Mouse (Mus musculus): ENCODE data around the gene Prkab2. TPM values are rescaled to one million over a fixed set of nuclear protein-coding genes. Genes with fewer than 3 reads are reported as not detected.

Prkab2 gene
- polyA plus RNA-seq, 1 experiment from 2014 or later, result 5.0 TPM

DNA sequence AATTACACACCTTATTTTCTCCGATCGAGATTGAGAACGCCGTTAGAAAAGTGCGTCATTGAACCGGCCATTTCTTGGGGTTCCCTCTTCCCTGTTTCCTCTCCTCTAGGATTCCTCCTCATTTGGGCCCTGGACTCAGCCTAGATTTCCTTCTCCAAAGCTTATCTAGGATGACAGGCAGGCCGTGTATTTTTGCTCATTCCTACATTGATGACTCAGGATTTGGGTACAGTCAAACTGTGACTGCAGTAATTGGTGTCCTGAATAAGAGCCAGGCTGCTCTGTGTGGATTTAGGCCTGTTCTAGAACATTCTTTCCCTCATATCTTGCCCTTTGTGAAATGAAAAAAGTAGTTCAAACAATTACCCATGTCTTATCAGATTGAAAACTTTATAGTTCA lies 1.8 kb downstream of the Prkab2 start:
- Histone ChIP-seq H3K9me3 (ENCODE audit: control insufficient read depth, low read length) (no peaks in the 10 kb centered on the region), H3K9ac (ENCODE audit: low read depth, low read length) (no peak overlapping the region), H3K4me3 (ENCODE audit: low read depth, low read length) (no peak overlapping the region), H3K4me1 (replicated peaks; ENCODE audit: control insufficient read depth, insufficient read depth, low read length) (0 out of 2 replicates have a peak, but pooled peaks cover 4% of the 10 kb centered on the region), H3K27ac (ENCODE audit: low read depth, low read length) (no peak overlapping the region), H3K4me2 (replicated peaks; ENCODE audit: low read depth, low read length) (no peak overlapping the region), H3K27me3 (ENCODE audit: control insufficient read depth, insufficient read depth, low read length) (no peaks in the 10 kb centered on the region), H3K36me3 (ENCODE audit: control insufficient read depth, insufficient read depth, low read length) (no peaks in the 10 kb centered on the region)
- whole genome bisulfite sequencing, result 83% methylated on average over 7 of the region's 7 CpGs
- DNase-seq (ENCODE audit: low spot score) (no peak), ATAC-seq (ENCODE audit: low FRiP score) (no peak)

DNA sequence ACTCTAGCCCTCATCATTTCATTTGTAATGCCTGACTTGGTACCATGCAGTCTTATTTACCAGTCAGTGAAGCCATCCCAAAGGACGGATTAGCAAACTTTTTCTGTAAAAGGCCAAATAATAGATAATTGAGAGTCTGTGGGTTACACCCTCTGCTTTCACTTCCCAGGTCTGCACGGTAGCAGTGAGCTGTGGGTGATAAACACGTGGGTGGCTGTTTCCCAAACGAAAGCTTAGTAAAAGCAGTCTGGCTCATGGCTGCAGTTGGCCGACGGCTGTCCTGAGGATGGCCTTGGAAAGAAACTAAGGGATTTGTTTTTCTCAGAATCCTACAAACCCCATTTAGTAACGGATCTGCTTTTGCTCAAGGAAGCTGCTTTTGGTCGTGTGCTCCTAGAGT lies 3.2 kb downstream of the Prkab2 start:
- DNase-seq (ENCODE audit: low spot score), result no peak
- H3K4me2 ChIP-seq (replicated peaks; ENCODE audit: low read depth, low read length), result no peak overlapping the region
- H3K9ac ChIP-seq (ENCODE audit: low read depth, low read length), result no peak overlapping the region
- WGBS, result 77% methylated on average over 8 of the region's 8 CpGs
- no peaks in the 10 kb centered on the region for H3K27me3 ChIP-seq (ENCODE audit: control insufficient read depth, insufficient read depth, low read length)
- no peak overlapping the region for H3K4me3 ChIP-seq (ENCODE audit: low read depth, low read length)
- no peak for ATAC-seq (ENCODE audit: low FRiP score)
- H3K4me1 ChIP-seq (replicated peaks; ENCODE audit: control insufficient read depth, insufficient read depth, low read length), result 0 out of 2 replicates have a peak, but pooled peaks cover 4% of the 10 kb centered on the region
- H3K36me3 ChIP-seq (ENCODE audit: control insufficient read depth, insufficient read depth, low read length), result no peaks in the 10 kb centered on the region
- no peak overlapping the region for H3K27ac ChIP-seq (ENCODE audit: low read depth, low read length)
- H3K9me3 ChIP-seq (ENCODE audit: control insufficient read depth, low read length), result no peaks in the 10 kb centered on the region

GRCm38 (mm10) chr3:97665525-97665924 lies 7.5 kb downstream of the Prkab2 start:
- no peak for ATAC-seq (ENCODE audit: low FRiP score)

GRCm38 (mm10) chr3:97666154-97666553 lies 8.2 kb downstream of the Prkab2 start:
- Histone ChIP-seq H3K36me3 (ENCODE audit: control insufficient read depth, insufficient read depth, low read length) (0 out of 2 replicates have a peak, but pooled peaks cover 2% of the 10 kb centered on the region), H3K27me3 (ENCODE audit: control insufficient read depth, insufficient read depth, low read length) (no peaks in the 10 kb centered on the region), H3K4me2 (replicated peaks; ENCODE audit: low read depth, low read length) (no peak overlapping the region), H3K27ac (ENCODE audit: low read depth, low read length) (no peak overlapping the region), H3K4me3 (ENCODE audit: low read depth, low read length) (no peak overlapping the region), H3K9me3 (ENCODE audit: control insufficient read depth, low read length) (no peaks in the 10 kb centered on the region), H3K9ac (ENCODE audit: low read depth, low read length) (no peak overlapping the region), H3K4me1 (replicated peaks; ENCODE audit: control insufficient read depth, insufficient read depth, low read length) (no peaks in the 10 kb centered on the region)
- no peak for ATAC-seq (ENCODE audit: low FRiP score)
- WGBS, result 78% methylated on average over 8 of the region's 8 CpGs
- no peak for DNase-seq (ENCODE audit: low spot score)

More at GRCm38 (mm10) chr3:97665525-97665924, 7.5 kb downstream of the Prkab2 start:
- no peak for DNase-seq (ENCODE audit: low spot score)
- H3K9me3 ChIP-seq (ENCODE audit: control insufficient read depth, low read length), result no peaks in the 10 kb centered on the region
- no peaks in the 10 kb centered on the region for H3K4me1 ChIP-seq (replicated peaks; ENCODE audit: control insufficient read depth, insufficient read depth, low read length)
- WGBS, result 94% methylated on average over 9 of the region's 9 CpGs
- H3K27me3 ChIP-seq (ENCODE audit: control insufficient read depth, insufficient read depth, low read length), result no peaks in the 10 kb centered on the region
- 0 out of 2 replicates have a peak, but pooled peaks cover 2% of the 10 kb centered on the region for H3K36me3 ChIP-seq (ENCODE audit: control insufficient read depth, insufficient read depth, low read length)
- H3K4me3 ChIP-seq (ENCODE audit: low read depth, low read length), result no peak overlapping the region
- no peak overlapping the region for H3K4me2 ChIP-seq (replicated peaks; ENCODE audit: low read depth, low read length)
- no peak overlapping the region for H3K27ac ChIP-seq (ENCODE audit: low read depth, low read length)
- H3K9ac ChIP-seq (ENCODE audit: low read depth, low read length), result no peak overlapping the region

DNA sequence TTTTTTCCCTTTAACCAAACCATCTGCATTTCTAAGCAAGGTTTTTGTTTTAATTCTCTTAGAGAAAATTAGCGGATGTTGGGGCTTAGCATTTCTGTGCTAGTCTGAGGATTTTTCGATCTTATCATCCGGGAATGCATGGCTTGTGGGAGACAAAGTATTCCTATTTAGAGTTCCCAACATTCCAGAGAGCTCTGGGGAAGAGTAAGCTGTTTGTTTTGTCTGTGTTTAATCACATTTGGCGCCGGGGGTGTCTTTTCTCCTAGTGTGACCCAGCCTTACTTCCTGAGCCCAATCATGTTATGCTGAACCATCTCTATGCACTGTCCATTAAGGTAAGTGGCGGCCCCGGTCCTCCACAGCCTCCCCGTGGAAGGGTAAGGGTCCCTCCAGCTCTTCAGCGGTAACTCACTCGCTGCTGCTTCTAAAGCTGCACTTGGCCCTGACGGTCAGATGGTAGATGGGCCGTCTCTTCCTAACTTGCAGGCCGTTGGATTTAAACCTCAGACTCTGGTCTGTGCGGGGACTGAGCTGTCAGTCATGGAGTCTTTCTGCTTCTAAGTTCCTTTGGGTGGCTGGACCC lies 9.2 kb downstream of the Prkab2 start:
- Histone ChIP-seq H3K4me3 (ENCODE audit: low read depth, low read length) (no peak overlapping the region), H3K4me2 (replicated peaks; ENCODE audit: low read depth, low read length) (no peak overlapping the region), H3K4me1 (replicated peaks; ENCODE audit: control insufficient read depth, insufficient read depth, low read length) (no peaks in the 10 kb centered on the region), H3K27ac (ENCODE audit: low read depth, low read length) (no peak overlapping the region), H3K9me3 (ENCODE audit: control insufficient read depth, low read length) (no peaks in the 10 kb centered on the region), H3K9ac (ENCODE audit: low read depth, low read length) (no peak overlapping the region), H3K36me3 (ENCODE audit: control insufficient read depth, insufficient read depth, low read length) (0 out of 2 replicates have a peak, but pooled peaks cover 2% of the 10 kb centered on the region), H3K27me3 (ENCODE audit: control insufficient read depth, insufficient read depth, low read length) (no peaks in the 10 kb centered on the region)
- no peak for ATAC-seq (ENCODE audit: low FRiP score)
- DNase-seq (ENCODE audit: low spot score), result no peak
- WGBS, result 84% methylated on average over 14 of the region's 14 CpGs

- 90% methylated on average over 7 of the region's 7 CpGs for WGBS
Observed at GRCm38 (mm10) chr3:97674644-97675110, 16.7 kb downstream of the Prkab2 start, which contains the start of gene Gm17651. Gm17651 (minus strand) TSS chr3:97674694.

GRCm38 (mm10) chr3:97676126-97676525 lies 18.1 kb downstream of the Prkab2 start:
- no peak overlapping the region for H3K9ac ChIP-seq (ENCODE audit: low read depth, low read length)
- WGBS, result 95% methylated on average over 3 of the region's 3 CpGs
- ATAC-seq (ENCODE audit: low FRiP score) (no peak), DNase-seq (ENCODE audit: low spot score) (no peak)
- no peaks in the 10 kb centered on the region for H3K9me3 ChIP-seq (ENCODE audit: control insufficient read depth, low read length)
- H3K27ac ChIP-seq (ENCODE audit: low read depth, low read length), result no peak overlapping the region
- H3K4me1 ChIP-seq (replicated peaks; ENCODE audit: control insufficient read depth, insufficient read depth, low read length), result no peaks in the 10 kb centered on the region
- no peak overlapping the region for H3K4me3 ChIP-seq (ENCODE audit: low read depth, low read length)
- H3K4me2 ChIP-seq (replicated peaks; ENCODE audit: low read depth, low read length), result no peak overlapping the region
- H3K36me3 ChIP-seq (ENCODE audit: control insufficient read depth, insufficient read depth, low read length), result no peaks in the 10 kb centered on the region
- H3K27me3 ChIP-seq (ENCODE audit: control insufficient read depth, insufficient read depth, low read length), result no peaks in the 10 kb centered on the region

More at GRCm38 (mm10) chr3:97674644-97675110, 16.7 kb downstream of the Prkab2 start, which contains the start of gene Gm17651:
- no peak within 1 kb of the TSS for H3K4me3 ChIP-seq (ENCODE audit: low read depth, low read length)
- H3K36me3 ChIP-seq (ENCODE audit: control insufficient read depth, insufficient read depth, low read length), result no peaks in the 10 kb centered on the region
- H3K4me1 ChIP-seq (replicated peaks; ENCODE audit: control insufficient read depth, insufficient read depth, low read length), result no peaks in the 10 kb centered on the region
- ATAC-seq (ENCODE audit: low FRiP score), result no peak
- no peak for DNase-seq (ENCODE audit: low spot score)
- H3K9me3 ChIP-seq (ENCODE audit: control insufficient read depth, low read length), result no peaks in the 10 kb centered on the region
- H3K4me2 ChIP-seq (replicated peaks; ENCODE audit: low read depth, low read length), result no peak within 1 kb of the TSS
- no peak within 1 kb of the TSS for H3K27ac ChIP-seq (ENCODE audit: low read depth, low read length)
- H3K9ac ChIP-seq (ENCODE audit: low read depth, low read length), result no peak within 1 kb of the TSS
- no peaks in the 10 kb centered on the region for H3K27me3 ChIP-seq (ENCODE audit: control insufficient read depth, insufficient read depth, low read length)

DNA sequence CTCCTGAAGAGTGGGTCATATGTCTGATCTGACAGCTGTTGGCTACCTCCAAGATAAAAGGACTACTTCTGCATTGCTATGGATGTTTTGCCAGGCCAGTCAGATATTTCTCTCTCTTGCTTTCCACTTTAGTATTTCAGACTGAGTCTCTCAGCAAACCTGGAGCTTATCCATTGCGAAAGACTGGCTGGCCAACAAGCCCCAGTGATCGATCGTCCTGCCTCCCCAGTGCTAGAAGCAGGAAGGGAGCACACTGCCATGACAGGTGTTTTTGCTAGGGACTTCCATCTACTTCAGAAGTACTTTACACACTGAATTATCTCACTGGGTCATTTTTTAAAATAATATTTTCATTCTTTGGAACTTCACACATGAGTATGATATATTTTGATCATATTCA lies 20.4 kb downstream of the Prkab2 start:
- WGBS, result 93% methylated on average over 3 of the region's 3 CpGs
- peaks cover 7% of the 10 kb centered on the region; the same call in 1 of the 2 replicates for H3K27me3 ChIP-seq (ENCODE audit: control insufficient read depth, insufficient read depth, low read length)

More for the DNA sequence above, 20.4 kb downstream of the Prkab2 start:
- H3K4me3 ChIP-seq (ENCODE audit: low read depth, low read length), result no peak overlapping the region
- H3K9ac ChIP-seq (ENCODE audit: low read depth, low read length), result no peak overlapping the region
- no peaks in the 10 kb centered on the region for H3K9me3 ChIP-seq (ENCODE audit: control insufficient read depth, low read length)
- no peak overlapping the region for H3K27ac ChIP-seq (ENCODE audit: low read depth, low read length)
- no peaks in the 10 kb centered on the region for H3K4me1 ChIP-seq (replicated peaks; ENCODE audit: control insufficient read depth, insufficient read depth, low read length)
- ATAC-seq (ENCODE audit: low FRiP score), result no peak
- no peaks in the 10 kb centered on the region for H3K36me3 ChIP-seq (ENCODE audit: control insufficient read depth, insufficient read depth, low read length)
- no peak overlapping the region for H3K4me2 ChIP-seq (replicated peaks; ENCODE audit: low read depth, low read length)
- no peak for DNase-seq (ENCODE audit: low spot score)
